Mouse (Mus musculus): Measurements from ENCODE around the gene Aaed1. TPM values are rescaled to one million over a fixed set of nuclear protein-coding genes. Genes with fewer than 3 reads are reported as not detected.

Gene Aaed1
- polyA plus RNA-seq, 1 experiment from 2014 or later, result 89.2 TPM

DNA sequence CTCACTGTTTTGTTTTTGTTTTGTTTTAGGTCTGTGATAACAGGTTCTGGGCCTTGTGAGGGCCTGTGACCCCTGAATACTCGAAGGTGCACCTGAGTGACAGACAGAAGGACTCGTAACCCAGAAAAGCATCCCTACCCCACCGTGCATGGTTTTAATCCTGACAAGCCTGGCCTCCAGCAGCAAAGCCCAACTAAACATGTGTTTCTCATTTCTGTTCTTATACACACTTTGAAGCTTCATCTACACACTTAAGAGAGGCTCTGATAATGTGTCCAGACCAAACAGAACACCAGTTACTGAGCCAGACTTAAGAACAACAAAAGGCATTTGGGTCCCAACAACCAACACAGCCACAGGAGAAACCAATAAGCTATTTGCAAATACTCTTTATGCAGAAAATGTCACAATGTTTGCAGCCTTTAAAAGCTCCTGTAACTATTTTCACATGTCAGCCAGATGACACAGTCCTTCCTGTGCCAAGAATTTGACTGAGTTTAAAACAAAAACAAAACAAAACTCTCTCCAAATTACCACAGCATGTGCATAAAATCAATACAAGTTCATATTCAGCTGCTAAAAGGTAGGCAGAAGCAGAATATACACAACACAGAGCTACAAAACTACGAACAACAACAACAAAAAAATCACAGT is 77.3 kb downstream of the Aaed1 start:
- Histone ChIP-seq H3K36me3 (ENCODE audit: insufficient read depth, low read length) (no peaks in the 10 kb centered on the region), H3K9ac (replicated peaks; ENCODE audit: low read depth) (no peak overlapping the region), H3K4me1 (ENCODE audit: insufficient read depth, low read depth, low read length) (no peaks in the 10 kb centered on the region), H3K27me3 (replicated peaks; ENCODE audit: insufficient read depth, low read length) (no peaks in the 10 kb centered on the region), H3K4me3 (ENCODE audit: low read depth, low read length) (no peak overlapping the region), H3K9me3 (ENCODE audit: low read length) (no peaks in the 10 kb centered on the region), H3K4me2 (replicated peaks; ENCODE audit: low read depth, low read length) (no peak overlapping the region), H3K27ac (ENCODE audit: low read length) (no peak overlapping the region)
- peak; percentile 23 for DNase-seq (ENCODE audit: low spot score)
- TF ChIP-seq EP300 (IDR thresholded peaks at IDR 0.05) (no peak), CTCF (IDR thresholded peaks at IDR 0.05) (no peak)
- no peak for ATAC-seq
- WGBS, result 52% methylated on average over 4 of the region's 4 CpGs

DNA sequence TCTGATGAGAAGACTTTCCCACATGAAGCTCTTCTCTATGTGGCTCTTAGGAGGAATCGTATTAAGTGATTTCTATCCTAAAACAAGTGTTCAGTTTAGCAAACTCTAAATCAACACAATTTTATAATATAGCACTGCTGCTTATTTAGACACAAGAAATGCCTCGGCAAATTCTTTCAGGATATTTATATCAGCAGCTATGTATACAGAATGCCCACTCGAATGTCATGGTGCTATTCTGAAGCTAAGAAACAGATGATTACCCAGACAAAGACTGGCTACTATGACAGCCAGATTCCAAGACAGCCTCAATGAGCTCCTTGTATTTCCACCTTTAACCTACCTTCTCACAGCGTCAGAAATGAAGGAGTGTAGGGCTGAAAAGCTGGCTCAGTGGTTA is 79.4 kb downstream of the Aaed1 start:
- no peaks in the 10 kb centered on the region for H3K9me3 ChIP-seq (ENCODE audit: low read length)
- no peaks in the 10 kb centered on the region for H3K27me3 ChIP-seq (replicated peaks; ENCODE audit: insufficient read depth, low read length)
- TF ChIP-seq CTCF (IDR thresholded peaks at IDR 0.05) (no peak), EP300 (IDR thresholded peaks at IDR 0.05) (no peak)
- DNase-seq (ENCODE audit: low spot score), result no peak
- no peak overlapping the region for H3K9ac ChIP-seq (replicated peaks; ENCODE audit: low read depth)
- no peak overlapping the region for H3K27ac ChIP-seq (ENCODE audit: low read length)
- no peak for ATAC-seq
- H3K4me2 ChIP-seq (replicated peaks; ENCODE audit: low read depth, low read length), result no peak overlapping the region
- H3K4me3 ChIP-seq (ENCODE audit: low read depth, low read length), result no peak overlapping the region
- 68% methylated on average over 4 of the region's 4 CpGs for WGBS
- H3K4me1 ChIP-seq (ENCODE audit: insufficient read depth, low read depth, low read length), result no peaks in the 10 kb centered on the region
- no peaks in the 10 kb centered on the region for H3K36me3 ChIP-seq (ENCODE audit: insufficient read depth, low read length)

- Histone ChIP-seq H3K4me1 (ENCODE audit: insufficient read depth, low read depth, low read length) (no peaks in the 10 kb centered on the region; the same call in 1 of the 2 replicates), H3K9me3 (ENCODE audit: low read length) (no peaks in the 10 kb centered on the region), H3K4me3 (ENCODE audit: low read depth, low read length) (no peak overlapping the region), H3K9ac (replicated peaks; ENCODE audit: low read depth) (no peak overlapping the region), H3K27ac (ENCODE audit: low read length) (no peak overlapping the region), H3K4me2 (replicated peaks; ENCODE audit: low read depth, low read length) (no peak overlapping the region), H3K27me3 (replicated peaks; ENCODE audit: insufficient read depth, low read length) (no peaks in the 10 kb centered on the region), H3K36me3 (ENCODE audit: insufficient read depth, low read length) (no peaks in the 10 kb centered on the region)
- TF ChIP-seq EP300 (IDR thresholded peaks at IDR 0.05) (no peak), CTCF (IDR thresholded peaks at IDR 0.05) (no peak)
- ATAC-seq (no peak), DNase-seq (ENCODE audit: low spot score) (no peak)
- WGBS, result 78% methylated on average over 4 of the region's 4 CpGs
Observed at GRCm38 (mm10) chr13:64226725-64227124, 85.8 kb downstream of the Aaed1 start.

GRCm38 (mm10) chr13:64225738-64226137 is 86.8 kb downstream of the Aaed1 start:
- DNase-seq (ENCODE audit: low spot score), result peak; percentile 9
- H3K27ac ChIP-seq (ENCODE audit: low read length), result no peak overlapping the region
- 40% methylated on average over 3 of the region's 3 CpGs for WGBS
- H3K4me2 ChIP-seq (replicated peaks; ENCODE audit: low read depth, low read length), result no peak overlapping the region
- H3K9me3 ChIP-seq (ENCODE audit: low read length), result no peaks in the 10 kb centered on the region
- no peak overlapping the region for H3K9ac ChIP-seq (replicated peaks; ENCODE audit: low read depth)
- no peaks in the 10 kb centered on the region; the same call in 1 of the 2 replicates for H3K4me1 ChIP-seq (ENCODE audit: insufficient read depth, low read depth, low read length)
- peak; percentile 56 for ATAC-seq
- H3K27me3 ChIP-seq (replicated peaks; ENCODE audit: insufficient read depth, low read length), result no peaks in the 10 kb centered on the region
- no peaks in the 10 kb centered on the region for H3K36me3 ChIP-seq (ENCODE audit: insufficient read depth, low read length)
- no peak overlapping the region for H3K4me3 ChIP-seq (ENCODE audit: low read depth, low read length)
- peak; percentile 55 for TF ChIP-seq EP300 (IDR thresholded peaks at IDR 0.05)
- no peak for TF ChIP-seq CTCF (IDR thresholded peaks at IDR 0.05)

Other genes starting within 250 kb of the Aaed1 start
- gene Hsd17b3, start 223.5 kb downstream of the Aaed1 start, polyA plus RNA-seq (2015; fragmentation: Nextera tagmentation; extraction: Ambion mirVana), result not detected in 2 replicates
- gene Slc35d2, start 183.3 kb downstream of the Aaed1 start, polyA plus RNA-seq (2015; fragmentation: Nextera tagmentation; extraction: Ambion mirVana), result 8.0 and 9.0 TPM in 2 replicates
- 7.6 and 8.4 TPM in 2 replicates for gene Zfp367, start 159.5 kb downstream of the Aaed1 start, polyA plus RNA-seq (2015; fragmentation: Nextera tagmentation; extraction: Ambion mirVana)
- 16.6 and 18.8 TPM in 2 replicates for gene Habp4, start 150.9 kb downstream of the Aaed1 start, polyA plus RNA-seq (2015; fragmentation: Nextera tagmentation; extraction: Ambion mirVana)
- 4.7 and 5.3 TPM in 2 replicates for gene Cdc14b, start 37.4 kb downstream of the Aaed1 start, polyA plus RNA-seq (2015; fragmentation: Nextera tagmentation; extraction: Ambion mirVana)
- gene Ctsl, start 58.2 kb upstream of the Aaed1 start, polyA plus RNA-seq (2015; fragmentation: Nextera tagmentation; extraction: Ambion mirVana), result 251 and 269 TPM in 2 replicates
- 7.5 TPM in 2 replicates for gene Cdk20, start 119.6 kb upstream of the Aaed1 start, polyA plus RNA-seq (2015; fragmentation: Nextera tagmentation; extraction: Ambion mirVana)
- not detected in 2 replicates for gene Fam240b, start 185.1 kb upstream of the Aaed1 start, polyA plus RNA-seq (2015; fragmentation: Nextera tagmentation; extraction: Ambion mirVana)

All from lung, postnatal 0 days (tissue).